Comparison of ENCODE assay signal across 8 mouse cellular contexts in genomic region chr11:102572866-102573663, GRCm38 (mm10). TPM values are rescaled to one million over a fixed set of nuclear protein-coding genes. Genes with fewer than 3 reads are reported as not detected.
DNase-seq lines count a peak whose midpoint lies in the region; ATAC-seq lines count a peak whose summit lies in the region.

No protein-coding gene starts in this region.

- H3K4me2 ChIP-seq in embryonic facial prominence, embryonic 14.5 days (ENCODE audit: low read depth, low read length): peak overlapping the region; percentile 60

- H3K4me1 ChIP-seq in embryonic facial prominence, embryonic 14.5 days (ENCODE audit: control insufficient read depth, insufficient read depth, low read length): 0 out of 2 replicates have a peak, but pooled peaks cover 2% of the 10 kb centered on the region

- H3K4me3 ChIP-seq in embryonic facial prominence, embryonic 14.5 days (ENCODE audit: low read depth, low read length): peak overlapping the region; percentile 38

- peak; percentile 92 for ATAC-seq in embryonic facial prominence, embryonic 14.5 days (ENCODE audit: low read depth)

- H3K9me3 ChIP-seq in embryonic facial prominence, embryonic 14.5 days (ENCODE audit: control insufficient read depth, low read length): no peaks in the 10 kb centered on the region

- H3K9ac ChIP-seq in embryonic facial prominence, embryonic 14.5 days (ENCODE audit: low read depth, low read length): peak overlapping the region; percentile 57

- DNase-seq in 3T3-L1 (ENCODE audit: low read depth, low spot score): peak; percentile 95
- peak; percentile 90 to 92 for DNase-seq in adrenal gland, postnatal 36 days
- DNase-seq in embryonic facial prominence, embryonic 14.5 days (ENCODE audit: low spot score): peak; percentile 95
- peak; percentile 83 for DNase-seq in heart, adult 8-10 months (ENCODE audit: low spot score)
- peak; percentile 84 for DNase-seq in kidney, adult 9 months
- peak; percentile 90 for DNase-seq in liver
- DNase-seq in monocyte, adult 2 months (ENCODE audit: low read depth in 1 of 2, low spot score in 2 of 2): peak; percentile 19 to 53
- peak; percentile 62 to 76 for DNase-seq in spleen, postnatal 14 days (ENCODE audit: low spot score in 2 of 2)

- peak overlapping the region; percentile 82 for H3K27ac ChIP-seq in embryonic facial prominence, embryonic 14.5 days (replicated peaks; ENCODE audit: low read depth, low read length)

- no peaks in the 10 kb centered on the region for H3K27me3 ChIP-seq in embryonic facial prominence, embryonic 14.5 days (replicated peaks; ENCODE audit: control insufficient read depth, insufficient read depth, low read length)

- WGBS in embryonic facial prominence, embryonic 14.5 days: 6% methylated on average over 18 of the region's 18 CpGs

- H3K36me3 ChIP-seq in embryonic facial prominence, embryonic 14.5 days (ENCODE audit: control insufficient read depth, insufficient read depth, low read length): no peaks in the 10 kb centered on the region

RNA-seq across cellular contexts. Expression of gene Gm11627, which starts 6.2 kb away (rescaled TPM):
- total RNA-seq in adrenal gland, postnatal 36 days (2021): under 1 TPM in 1 of 2 experiments, not detected in 1; 0.69 TPM
- polyA plus RNA-seq in embryonic facial prominence, embryonic 14.5 days (2014; fragmentation: Nextera tagmentation; extraction: Ambion mirVana): 9.5 and 15.7 TPM in 2 replicates
- total RNA-seq in heart, adult 8-10 months (2022): under 1 TPM in 3 of 4 experiments, not detected in 1; 0.34 to 0.65 (median 0.60) TPM

RNA-seq across cellular contexts. Expression of gene Gpatch8, which starts 16.9 kb away (rescaled TPM):
- total RNA-seq in adrenal gland, postnatal 36 days (2021): 10 to 100 TPM; 25.9 to 31.1 TPM
- polyA plus RNA-seq in embryonic facial prominence, embryonic 14.5 days (2014; fragmentation: Nextera tagmentation; extraction: Ambion mirVana): 36.1 and 41.2 TPM in 2 replicates
- 10 to 100 TPM; 16.4 to 22.3 (median 17.8) TPM for total RNA-seq in heart, adult 8-10 months (2022)

RNA-seq across cellular contexts. Expression of gene Fzd2, which starts 31.1 kb away (rescaled TPM):
- total RNA-seq in adrenal gland, postnatal 36 days (2021): 1 to 10 TPM; 3.1 to 4.2 TPM
- 41.7 and 48.9 TPM in 2 replicates for polyA plus RNA-seq in embryonic facial prominence, embryonic 14.5 days (2014; fragmentation: Nextera tagmentation; extraction: Ambion mirVana)
- total RNA-seq in heart, adult 8-10 months (2022): 1 to 10 TPM; 1.5 to 2.5 (median 2.2) TPM

Comparison
In these comparisons a context has a peak if more than half of its experiments do, and no peak if none do; other contexts are left out.
1. Peak in every context shown above with its lines: DNase-seq, ATAC-seq, H3K4me3 ChIP-seq and H3K27ac ChIP-seq.
2. DNase-seq: peak in every context shown above with its lines; median percentile 95 in 3T3-L1; 95 in embryonic facial prominence, embryonic 14.5 days; 91 in adrenal gland, postnatal 36 days; 90 in liver; 84 in kidney, adult 9 months; 83 in heart, adult 8-10 months; 69 in spleen, postnatal 14 days; 36 in monocyte, adult 2 months.